Mouse (Mus musculus) CH12.LX (cell line): ENCODE measurements around the gene Dip2b. TPM values are rescaled to one million over a fixed set of nuclear protein-coding genes. Genes with fewer than 3 reads are reported as not detected.

ENCODE experiments used
- DNase-seq: peaks from one replicate; pipeline ENCODE4 v3.0.0-alpha.2; 2013; ENCODE audit errors: extremely low read depth
- H3K27ac ChIP-seq: 2 replicates; pipeline ENCODE4 v1.5.1; 2012; ENCODE audit warnings: low read depth, mild to moderate bottlenecking, control low read depth, moderate library complexity; ENCODE audit not compliant: insufficient read depth
- H3K27me3 ChIP-seq: replicated peaks from 2 replicates; pipeline ENCODE3; 2012; ENCODE audit warnings: inconsistent platforms
- H3K36me3 ChIP-seq, 2 experiments: replicated peaks in 1 of 2; 2 replicates each; pipeline versions ENCODE3 to v1.6.1; 2012; ENCODE audit warnings: inconsistent platforms in 1 of 2, low read length in 1 of 2, mild to moderate bottlenecking in 1 of 2, mixed read lengths in 1 of 2, moderate library complexity in 1 of 2; ENCODE audit not compliant: control insufficient read depth in 1 of 2, insufficient read depth in 1 of 2
- H3K4me1 ChIP-seq, 2 experiments: 2 replicates each; pipeline ENCODE4 v1.6.1; 2012; ENCODE audit warnings: inconsistent platforms in 1 of 2, moderate library complexity in 1 of 2; ENCODE audit not compliant: insufficient read depth in 2 of 2, control insufficient read depth in 1 of 2
- H3K4me2 ChIP-seq: 2 replicates; pipeline ENCODE4 v1.6.1; 2012; ENCODE audit warnings: low read depth, mild to moderate bottlenecking, control low read depth; ENCODE audit not compliant: poor library complexity, insufficient read depth, severe bottlenecking
- H3K4me3 ChIP-seq, 3 experiments: fragments of 150-350 bp in 1 of 3; sonication (generic) in 1 of 3; replicated peaks in 1 of 3; 2 replicates each; pipeline versions ENCODE3 to v1.5.1; 2011 to 2012; ENCODE audit warnings: low read depth in 2 of 3, low read length in 2 of 3, mild to moderate bottlenecking in 2 of 3, moderate library complexity in 2 of 3, control low read depth in 1 of 3, improper control_type of control experiment in 1 of 3, inconsistent platforms in 1 of 3, mixed read lengths in 1 of 3; ENCODE audit not compliant: poor library complexity in 1 of 3
- H3K79me2 ChIP-seq: replicated peaks from 2 replicates; pipeline ENCODE4 v1.6.1; 2012; ENCODE audit warnings: mild to moderate bottlenecking, moderate library complexity; ENCODE audit not compliant: control insufficient read depth, poor library complexity, insufficient read depth, severe bottlenecking; ENCODE audit errors: extremely low read depth
- H3K9ac ChIP-seq: 2 replicates; pipeline ENCODE4 v1.6.1; 2012; ENCODE audit warnings: low read depth, mild to moderate bottlenecking, control low read depth, moderate library complexity; ENCODE audit not compliant: insufficient read depth
- H3K9me3 ChIP-seq: replicated peaks from 2 replicates; pipeline ENCODE3; 2012; ENCODE audit warnings: low read length, inconsistent platforms, mixed read lengths
- BHLHE40 ChIP-seq: IDR thresholded peaks from 2 replicates; pipeline ENCODE4 v1.6.1; 2011; ENCODE audit warnings: mild to moderate bottlenecking, low read depth, low read length, improper control_type of control experiment
- CHD1 ChIP-seq: IDR thresholded peaks from 2 replicates; pipeline ENCODE4 v1.6.1; 2012; ENCODE audit warnings: low read depth, low read length, improper control_type of control experiment, inconsistent platforms
- CHD2 ChIP-seq: IDR thresholded peaks from 2 replicates; pipeline ENCODE4 v1.6.1; 2011; ENCODE audit warnings: low read length, improper control_type of control experiment
- CTCF ChIP-seq, 2 experiments: IDR thresholded peaks in 1 of 2; conservative IDR thresholded peaks in 1 of 2; 2 replicates each; pipeline ENCODE4 v1.5.1; 2011 to 2012; ENCODE audit warnings: low read depth in 2 of 2, low read length in 2 of 2, improper control_type of control experiment in 1 of 2, inconsistent platforms in 1 of 2, mild to moderate bottlenecking in 1 of 2, moderate library complexity in 1 of 2
- E2F4 ChIP-seq: IDR thresholded peaks from 2 replicates; pipeline ENCODE4 v1.6.1; 2011; ENCODE audit warnings: low read depth, low read length, improper control_type of control experiment; ENCODE audit not compliant: insufficient replicate concordance
- ELF1 ChIP-seq: IDR thresholded peaks from 2 replicates; pipeline ENCODE4 v1.6.1; 2014; ENCODE audit warnings: low read depth, mild to moderate bottlenecking, inconsistent platforms, low read length, improper control_type of control experiment
- EP300 ChIP-seq: IDR thresholded peaks from 2 replicates; pipeline ENCODE4 v1.6.1; 2011; ENCODE audit warnings: low read length, improper control_type of control experiment
- ETS1 ChIP-seq: conservative IDR thresholded peaks from 2 replicates; pipeline ENCODE4 v1.6.1; 2012; ENCODE audit warnings: low read depth, mild to moderate bottlenecking, inconsistent platforms, low read length, improper control_type of control experiment, moderate library complexity
- GABPA ChIP-seq: IDR thresholded peaks from 2 replicates; pipeline ENCODE4 v1.6.1; 2012; ENCODE audit warnings: low read depth, low read length, improper control_type of control experiment, inconsistent platforms; ENCODE audit not compliant: insufficient replicate concordance
- HCFC1 ChIP-seq: IDR thresholded peaks from 2 replicates; pipeline ENCODE4 v1.6.1; 2012; ENCODE audit warnings: low read depth, mild to moderate bottlenecking, inconsistent platforms, low read length, improper control_type of control experiment
- IRF4 ChIP-seq: IDR thresholded peaks from 2 replicates; pipeline ENCODE4 v1.6.1; 2014; ENCODE audit warnings: low read depth, mild to moderate bottlenecking, inconsistent platforms, low read length, improper control_type of control experiment
- JUN ChIP-seq: IDR thresholded peaks from 2 replicates; pipeline ENCODE4 v1.6.1; 2011; ENCODE audit warnings: low read depth, mild to moderate bottlenecking, low read length, improper control_type of control experiment, moderate library complexity; ENCODE audit not compliant: insufficient read depth
- JUND ChIP-seq: conservative IDR thresholded peaks from 2 replicates; pipeline ENCODE4 v1.6.1; 2011; ENCODE audit warnings: low read depth, low read length, improper control_type of control experiment
- KAT2A ChIP-seq: IDR thresholded peaks from 2 replicates; pipeline ENCODE4 v1.6.1; 2012; ENCODE audit warnings: low read length, improper control_type of control experiment, inconsistent platforms; ENCODE audit not compliant: insufficient replicate concordance
- MAFK ChIP-seq: IDR thresholded peaks from 2 replicates; pipeline ENCODE4 v1.6.1; 2011; ENCODE audit warnings: low read length, improper control_type of control experiment; ENCODE audit not compliant: insufficient replicate concordance
- MAX ChIP-seq: IDR thresholded peaks from 2 replicates; pipeline ENCODE4 v1.6.1; 2011; ENCODE audit warnings: low read length, improper control_type of control experiment
- MAZ ChIP-seq: IDR thresholded peaks from 2 replicates; pipeline ENCODE4 v1.6.1; 2012; ENCODE audit warnings: low read depth, mild to moderate bottlenecking, inconsistent platforms, low read length, improper control_type of control experiment, moderate library complexity
- MEF2A ChIP-seq: IDR thresholded peaks from 2 replicates; pipeline ENCODE4 v1.6.1; 2014; ENCODE audit warnings: low read depth, mild to moderate bottlenecking, inconsistent platforms, low read length, improper control_type of control experiment, borderline replicate concordance
- MXI1 ChIP-seq: IDR thresholded peaks from 2 replicates; pipeline ENCODE4 v1.6.1; 2011; ENCODE audit warnings: mild to moderate bottlenecking, low read depth, low read length, improper control_type of control experiment
- MYC ChIP-seq: IDR thresholded peaks from 2 replicates; pipeline ENCODE4 v1.6.1; 2011; ENCODE audit warnings: low read depth, mild to moderate bottlenecking, improper control_type of control experiment, low read length
- NELFE ChIP-seq: IDR thresholded peaks from 2 replicates; pipeline ENCODE4 v1.6.1; 2011; ENCODE audit warnings: low read depth, low read length, improper control_type of control experiment
- NRF1 ChIP-seq: IDR thresholded peaks from 2 replicates; pipeline ENCODE4 v1.6.1; 2014; ENCODE audit warnings: low read depth, mild to moderate bottlenecking, inconsistent platforms, low read length, improper control_type of control experiment, moderate library complexity
- PAX5 ChIP-seq: IDR thresholded peaks from 2 replicates; pipeline ENCODE4 v1.6.1; 2012; ENCODE audit warnings: low read length, inconsistent platforms, mixed read lengths
- POLR2A ChIP-seq: IDR thresholded peaks from 2 replicates; pipeline ENCODE4 v1.6.1; 2011; ENCODE audit warnings: low read depth, mild to moderate bottlenecking, improper control_type of control experiment, low read length
- POLR2AphosphoS2 ChIP-seq: IDR thresholded peaks from 2 replicates; pipeline ENCODE4 v1.6.1; 2011; ENCODE audit warnings: low read depth, low read length, improper control_type of control experiment
- RAD21 ChIP-seq: IDR thresholded peaks from 2 replicates; pipeline ENCODE4 v1.6.1; 2011; ENCODE audit warnings: low read depth, mild to moderate bottlenecking, low read length, improper control_type of control experiment, moderate library complexity
- RCOR1 ChIP-seq: conservative IDR thresholded peaks from 2 replicates; pipeline ENCODE4 v1.6.1; 2012; ENCODE audit warnings: low read depth, mild to moderate bottlenecking, inconsistent platforms, low read length, improper control_type of control experiment
- SIN3A ChIP-seq: IDR thresholded peaks from 2 replicates; pipeline ENCODE4 v1.6.1; 2012; ENCODE audit warnings: low read length, improper control_type of control experiment, inconsistent platforms
- SMC3 ChIP-seq: IDR thresholded peaks from 2 replicates; pipeline ENCODE4 v1.6.1; 2011; ENCODE audit warnings: low read depth, low read length, improper control_type of control experiment
- TBP ChIP-seq: conservative IDR thresholded peaks from 2 replicates; pipeline ENCODE4 v1.6.1; 2011; ENCODE audit warnings: low read depth, low read length, improper control_type of control experiment
- TCF12 ChIP-seq: IDR thresholded peaks from 2 replicates; pipeline ENCODE4 v1.6.1; 2014; ENCODE audit warnings: low read depth, mild to moderate bottlenecking, inconsistent platforms, low read length, improper control_type of control experiment
- UBTF ChIP-seq: IDR thresholded peaks from 2 replicates; pipeline ENCODE4 v1.6.1; 2012; ENCODE audit warnings: low read depth, mild to moderate bottlenecking, inconsistent platforms, low read length, improper control_type of control experiment, moderate library complexity
- USF1 ChIP-seq: IDR thresholded peaks from 2 replicates; pipeline ENCODE4 v1.6.1; 2014; ENCODE audit warnings: low read depth, mild to moderate bottlenecking, inconsistent platforms, low read length, improper control_type of control experiment
- USF2 ChIP-seq: conservative IDR thresholded peaks from 2 replicates; pipeline ENCODE4 v1.6.1; 2011; ENCODE audit warnings: low read depth, low read length, improper control_type of control experiment
- ZC3H11A ChIP-seq: IDR thresholded peaks from 2 replicates; pipeline ENCODE4 v1.6.1; 2012; ENCODE audit warnings: low read depth, mild to moderate bottlenecking, inconsistent platforms, low read length, improper control_type of control experiment
- ZKSCAN1 ChIP-seq: IDR thresholded peaks from 2 replicates; pipeline ENCODE4 v1.6.1; 2012; ENCODE audit warnings: low read depth, inconsistent platforms, low read length, improper control_type of control experiment, borderline replicate concordance
- ZMIZ1 ChIP-seq: IDR thresholded peaks from 2 replicates; pipeline ENCODE4 v1.6.1; 2012; ENCODE audit warnings: low read depth, mild to moderate bottlenecking, inconsistent platforms, low read length, improper control_type of control experiment
- ZNF384 ChIP-seq: IDR thresholded peaks from 2 replicates; pipeline ENCODE4 v1.6.1; 2012; ENCODE audit warnings: low read depth, low read length, improper control_type of control experiment, inconsistent platforms
- dilution Hi-C: fragments of 300-500 bp; cut with MboI; formaldehyde crosslinking; loops from 2 replicates; pipeline ENCODE4 v1.14.3; 2020; ENCODE audit warnings: low sequenced_read_pairs; ENCODE audit not compliant: extremely low pct_unique_long_range_greater_than_20kb, extremely low pct_ligation_motif_present
- in situ Hi-C: fragments of 300-500 bp; cut with MboI; formaldehyde crosslinking; loops from 3 replicates; pipeline ENCODE4 v1.14.3; 2019; ENCODE audit warnings: low sequenced_read_pairs, low pct_ligation_motif_present, low pct_unique_long_range_greater_than_20kb, mixed read lengths
- polyA plus RNA-seq: library from polyadenylated mRNA; unstranded; fragments of >175 nt; gene quantifications from 2 replicates; pipeline ENCODE4 v1.2.1, GENCODE M21; 2012; ENCODE audit warnings: low read depth; ENCODE audit not compliant: insufficient read length
- total RNA-seq, 2 experiments: library from RNA; depleted of rRNA; stranded (reverse); fragments of 300-350 nt in 1 of 2; fragments of >200 nt in 1 of 2; gene quantifications; 2 replicates each; pipeline ENCODE4 v1.2.3; 2012 to 2014

Dip2b gene
- total and polyA plus RNA-seq, 3 experiments: 15.7 to 18.2 (median 16.7) TPM

DNA sequence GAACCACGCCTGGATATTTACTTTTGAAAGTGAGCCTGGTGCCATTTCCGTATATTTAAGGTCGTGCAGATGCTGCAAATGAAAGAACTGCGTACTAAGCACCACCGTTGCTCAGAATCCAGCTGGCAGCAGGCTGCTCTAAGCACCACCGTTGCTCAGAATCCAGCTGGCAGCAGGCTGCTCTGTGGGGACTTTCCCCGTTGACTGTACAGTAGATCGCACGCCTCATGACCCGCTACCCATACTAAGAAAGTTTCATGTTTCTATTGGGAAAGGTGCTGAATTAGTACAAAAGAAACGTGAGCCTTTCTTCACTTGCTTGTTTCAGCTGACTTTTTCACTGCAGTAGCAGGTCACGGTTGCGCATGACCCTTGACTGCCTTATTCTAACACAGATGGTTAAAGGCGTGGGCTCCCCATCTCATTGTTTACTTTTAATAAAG is 150.5 kb downstream of the Dip2b start:
- no peaks in the 10 kb centered on the region for H3K9me3 ChIP-seq
- dilution Hi-C loops (no loop called here), in situ Hi-C loops (no loop called here)

DNA sequence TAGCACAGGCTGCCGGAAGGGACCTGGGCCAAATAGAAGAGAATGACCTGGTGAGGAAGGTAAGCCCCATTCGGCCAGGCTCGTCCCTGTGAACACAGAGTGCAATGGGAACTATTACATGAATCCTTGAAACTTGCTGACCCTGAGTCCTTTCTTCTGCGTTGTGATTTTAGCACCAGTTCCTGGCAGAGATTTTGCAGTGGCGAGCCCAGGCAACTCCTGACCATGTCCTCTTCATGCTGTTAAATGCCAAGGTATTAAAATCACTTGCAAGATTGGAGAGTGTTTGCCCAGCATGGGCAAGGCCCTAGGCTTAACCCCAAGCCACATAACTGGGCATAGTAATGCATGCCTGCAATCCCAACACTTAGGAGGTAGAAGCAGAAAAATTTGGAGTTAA is 151.6 kb downstream of the Dip2b start:
- DNase-seq: no peak
- Histone ChIP-seq H3K27me3 (no peaks in the 10 kb centered on the region), H3K9ac (no peak overlapping the region), H3K4me1 (peaks cover 7 to 40% of the 10 kb centered on the region in 2 experiments), H3K9me3 (no peaks in the 10 kb centered on the region), H3K27ac (no peak overlapping the region), H3K4me3 (no peak overlapping the region), H3K4me2 (no peak overlapping the region), H3K79me2 (no peaks in the 10 kb centered on the region), H3K36me3 (peaks cover 58 to 84% of the 10 kb centered on the region in 2 experiments)
- dilution Hi-C loops (no loop called here), in situ Hi-C loops (no loop called here)
- TF ChIP-seq POLR2A (no peak), RCOR1 (no peak), POLR2AphosphoS2 (no peak), MAX (no peak), MYC (no peak)

More for the DNA sequence above, 150.5 kb downstream of the Dip2b start:
- H3K4me1 ChIP-seq: peaks cover 7 to 40% of the 10 kb centered on the region in 2 experiments
- no peaks in the 10 kb centered on the region for H3K79me2 ChIP-seq
- peaks cover 57 to 82% of the 10 kb centered on the region in 2 experiments for H3K36me3 ChIP-seq
- H3K9ac ChIP-seq: no peak overlapping the region
- TF ChIP-seq SIN3A: peak; percentile 94
- no peak for TF ChIP-seq ZC3H11A
- peak; percentile 97 for TF ChIP-seq ETS1
- TF ChIP-seq JUND: peak; percentile 36; the same call in 1 of the 2 replicates
- TF ChIP-seq CHD1: no peak
- TF ChIP-seq POLR2AphosphoS2: no peak
- TF ChIP-seq ZKSCAN1: no peak
- TF ChIP-seq POLR2A: no peak
- peak; percentile 79 for TF ChIP-seq IRF4
- TF ChIP-seq BHLHE40: peak; percentile 100
- TF ChIP-seq MAX: peak; percentile 66
- peak; percentile 90; the same call in 1 of the 2 replicates for TF ChIP-seq MEF2A
- peak; percentile 63 for TF ChIP-seq EP300
- no peak for TF ChIP-seq GABPA
- no peak for TF ChIP-seq ZMIZ1
- no peak for TF ChIP-seq KAT2A
- TF ChIP-seq USF2: no peak
- TF ChIP-seq NRF1: peak; percentile 74
- peak; percentile 31; the same call in 1 of the 2 replicates for TF ChIP-seq MXI1
- no peak for TF ChIP-seq HCFC1
- no peak for TF ChIP-seq CHD2
- no peak for TF ChIP-seq NELFE
- TF ChIP-seq ZNF384: no peak
- peak; percentile 59 for TF ChIP-seq ELF1
- no peak for TF ChIP-seq PAX5
- peak; percentile 52; the same call in 1 of the 2 replicates for TF ChIP-seq UBTF
- peak; percentile 87; the same call in 1 of the 2 replicates for TF ChIP-seq RCOR1
- peak; percentile 86 for TF ChIP-seq TCF12
- TF ChIP-seq TBP: peak; percentile 58; the same call in 1 of the 2 replicates
- TF ChIP-seq MAZ: 0 out of 2 replicates have a peak, but pooled peaks have one; percentile 40
- TF ChIP-seq JUN: no peak
- peak; percentile 36; the same call in 1 of the 2 replicates for TF ChIP-seq MAFK
- TF ChIP-seq MYC: peak; percentile 73
- no peak for TF ChIP-seq CTCF (conservative IDR thresholded peaks at IDR 0.05 in 1 of 2, IDR thresholded peaks at IDR 0.05 in 1 of 2; ENCODE audit: low read depth in 2 of 2, low read length in 2 of 2)
- no peak for TF ChIP-seq E2F4
- TF ChIP-seq RAD21: no peak
- no peak for TF ChIP-seq USF1
- no peak for TF ChIP-seq SMC3
- peak overlapping the region in 2 of 3 experiments; percentile 12 to 29 for H3K4me3 ChIP-seq
- H3K27ac ChIP-seq: peak overlapping the region; percentile 84
- H3K27me3 ChIP-seq: no peaks in the 10 kb centered on the region
- DNase-seq: peak; percentile 91
- peak overlapping the region; percentile 53 for H3K4me2 ChIP-seq
